Mouse (Mus musculus): Measurements from ENCODE around the gene Themis2. TPM values are rescaled to one million over a fixed set of nuclear protein-coding genes. Genes with fewer than 3 reads are reported as not detected.

Gene Themis2
- total and polyA plus RNA-seq, 3 experiments = 9.3 to 35.7 (median 14.2) TPM

- Histone ChIP-seq H3K4me3 (replicated peaks in 1 of 3; ENCODE audit: low read depth in 2 of 3, low read length in 2 of 3, poor library complexity in 1 of 3) (peak overlapping the region in 1 of 3 experiments; percentile 94), H3K27me3 (replicated peaks) (no peaks in the 10 kb centered on the region), H3K9ac (ENCODE audit: insufficient read depth, low read depth) (peak overlapping the region; percentile 84), H3K9me3 (replicated peaks; ENCODE audit: low read length) (no peaks in the 10 kb centered on the region), H3K27ac (ENCODE audit: insufficient read depth, low read depth) (no peak overlapping the region), H3K36me3 (replicated peaks in 1 of 2; ENCODE audit: control insufficient read depth in 1 of 2, insufficient read depth in 1 of 2, low read length in 1 of 2) (peaks cover 13 to 23% of the 10 kb centered on the region in 2 experiments), H3K79me2 (replicated peaks; ENCODE audit: control insufficient read depth, extremely low read depth, insufficient read depth, poor library complexity, severe bottlenecking) (peaks cover 43% of the 10 kb centered on the region), H3K4me2 (ENCODE audit: insufficient read depth, low read depth, poor library complexity, severe bottlenecking) (peak overlapping the region; percentile 87), H3K4me1 (ENCODE audit: control insufficient read depth in 1 of 2, insufficient read depth in 2 of 2) (peaks cover 0 to 21% of the 10 kb centered on the region in 2 experiments; a peak in 2 of 4 replicates)
- TF ChIP-seq TBP (conservative IDR thresholded peaks at IDR 0.05; ENCODE audit: low read depth, low read length) (no peak), ZMIZ1 (IDR thresholded peaks at IDR 0.05; ENCODE audit: low read depth, low read length) (peak; percentile 98)
- no peak for DNase-seq (ENCODE audit: extremely low read depth)
- dilution Hi-C loops (cut with MboI; ENCODE audit: extremely low pct_ligation_motif_present, extremely low pct_unique_long_range_greater_than_20kb, low sequenced_read_pairs) (no loop called here), in situ Hi-C loops (cut with MboI; ENCODE audit: low pct_ligation_motif_present, low pct_unique_long_range_greater_than_20kb, low sequenced_read_pairs) (no loop called here)
These were observed 47.5 kb upstream of the Themis2 start for GRCm38 (mm10) chr4:132843705-132844071.

GRCm38 (mm10) chr4:132842970-132843704 lies 47.0 kb upstream of the Themis2 start, which contains the start of gene Ppp1r8:
Gene Ppp1r8, minus strand, starts transcription at chr4:132843169.
- peak within 1 kb of the TSS; percentile 50 for H3K27ac ChIP-seq (ENCODE audit: insufficient read depth, low read depth)
- H3K9ac ChIP-seq (ENCODE audit: insufficient read depth, low read depth) = peak within 1 kb of the TSS; percentile 90
- H3K79me2 ChIP-seq (replicated peaks; ENCODE audit: control insufficient read depth, extremely low read depth, insufficient read depth, poor library complexity, severe bottlenecking) = peaks cover 48% of the 10 kb centered on the region
- no peaks in the 10 kb centered on the region for H3K9me3 ChIP-seq (replicated peaks; ENCODE audit: low read length)
- H3K4me1 ChIP-seq (ENCODE audit: control insufficient read depth in 1 of 2, insufficient read depth in 2 of 2) = peaks cover 0 to 22% of the 10 kb centered on the region in 2 experiments; a peak in 2 of 4 replicates
- no peaks in the 10 kb centered on the region for H3K27me3 ChIP-seq (replicated peaks)
- peaks cover 19 to 29% of the 10 kb centered on the region in 2 experiments for H3K36me3 ChIP-seq (replicated peaks in 1 of 2; ENCODE audit: control insufficient read depth in 1 of 2, insufficient read depth in 1 of 2, low read length in 1 of 2)
- peak within 1 kb of the TSS; percentile 97 for H3K4me2 ChIP-seq (ENCODE audit: insufficient read depth, low read depth, poor library complexity, severe bottlenecking)
- peak within 1 kb of the TSS; percentile 90 to 97 (median 94) for H3K4me3 ChIP-seq (replicated peaks in 1 of 3; ENCODE audit: low read depth in 2 of 3, low read length in 2 of 3, poor library complexity in 1 of 3)
- peak; percentile 96 for DNase-seq (ENCODE audit: extremely low read depth)
- dilution Hi-C loops (cut with MboI; ENCODE audit: extremely low pct_ligation_motif_present, extremely low pct_unique_long_range_greater_than_20kb, low sequenced_read_pairs) (no loop called here), in situ Hi-C loops (cut with MboI; ENCODE audit: low pct_ligation_motif_present, low pct_unique_long_range_greater_than_20kb, low sequenced_read_pairs) (no loop called here)
- TF ChIP-seq NELFE (IDR thresholded peaks at IDR 0.05; ENCODE audit: low read depth, low read length) (peak; percentile 97), CHD2 (IDR thresholded peaks at IDR 0.05; ENCODE audit: low read length) (no peak), ETS1 (conservative IDR thresholded peaks at IDR 0.05; ENCODE audit: low read depth, low read length) (no peak; the same call in 1 of the 2 replicates), CHD1 (IDR thresholded peaks at IDR 0.05; ENCODE audit: low read depth, low read length) (peak; percentile 39; the same call in 1 of the 2 replicates), ZC3H11A (IDR thresholded peaks at IDR 0.05; ENCODE audit: low read depth, low read length) (no peak), RCOR1 (conservative IDR thresholded peaks at IDR 0.05; ENCODE audit: low read depth, low read length) (no peak), JUND (conservative IDR thresholded peaks at IDR 0.05; ENCODE audit: low read depth, low read length) (no peak), JUN (IDR thresholded peaks at IDR 0.05; ENCODE audit: insufficient read depth, low read depth, low read length) (no peak), NRF1 (IDR thresholded peaks at IDR 0.05; ENCODE audit: low read depth, low read length) (peak; percentile 99), USF1 (IDR thresholded peaks at IDR 0.05; ENCODE audit: low read depth, low read length) (peak; percentile 83), BHLHE40 (IDR thresholded peaks at IDR 0.05; ENCODE audit: low read depth, low read length) (peak; percentile 87), MAX (IDR thresholded peaks at IDR 0.05; ENCODE audit: low read length) (peak; percentile 55; the same call in 1 of the 2 replicates), ZMIZ1 (IDR thresholded peaks at IDR 0.05; ENCODE audit: low read depth, low read length) (peak; percentile 89; the same call in 1 of the 2 replicates), USF2 (conservative IDR thresholded peaks at IDR 0.05; ENCODE audit: low read depth, low read length) (peak; percentile 55), KAT2A (IDR thresholded peaks at IDR 0.05; ENCODE audit: insufficient replicate concordance, low read length) (peak; percentile 78; the same call in 1 of the 2 replicates), TBP (conservative IDR thresholded peaks at IDR 0.05; ENCODE audit: low read depth, low read length) (peak; percentile 89; the same call in 1 of the 2 replicates), MAFK (IDR thresholded peaks at IDR 0.05; ENCODE audit: insufficient replicate concordance, low read length) (no peak), SIN3A (IDR thresholded peaks at IDR 0.05; ENCODE audit: low read length) (peak; percentile 83), MEF2A (IDR thresholded peaks at IDR 0.05; ENCODE audit: borderline replicate concordance, low read depth, low read length) (no peak), MAZ (IDR thresholded peaks at IDR 0.05; ENCODE audit: low read depth, low read length) (peak; percentile 95; the same call in 1 of the 2 replicates), IRF4 (IDR thresholded peaks at IDR 0.05; ENCODE audit: low read depth, low read length) (no peak; the same call in 1 of the 2 replicates), MYC (IDR thresholded peaks at IDR 0.05; ENCODE audit: low read depth, low read length) (peak; percentile 59; the same call in 1 of the 2 replicates), EP300 (IDR thresholded peaks at IDR 0.05; ENCODE audit: low read length) (no peak), TCF12 (IDR thresholded peaks at IDR 0.05; ENCODE audit: low read depth, low read length) (peak; percentile 99), RAD21 (IDR thresholded peaks at IDR 0.05; ENCODE audit: low read depth, low read length) (no peak), ZKSCAN1 (IDR thresholded peaks at IDR 0.05; ENCODE audit: borderline replicate concordance, low read depth, low read length) (no peak), PAX5 (IDR thresholded peaks at IDR 0.05; ENCODE audit: low read length) (no peak), POLR2A (IDR thresholded peaks at IDR 0.05; ENCODE audit: low read depth, low read length) (peak; percentile 99), POLR2AphosphoS2 (IDR thresholded peaks at IDR 0.05; ENCODE audit: low read depth, low read length) (peak; percentile 69), HCFC1 (IDR thresholded peaks at IDR 0.05; ENCODE audit: low read depth, low read length) (peak; percentile 82)

Data from CH12.LX (cell line).